Mouse (Mus musculus) thymus, adult 2 months (tissue): ENCODE data around the gene Zfp819. TPM values are rescaled to one million over a fixed set of nuclear protein-coding genes. Genes with fewer than 3 reads are reported as not detected.
"Not testable (repeated sequence)": the region's sequence is repeated elsewhere in the genome, so short reads cannot be mapped to it uniquely, and the experiment has no call there.

Source experiments
- DNase-seq: peaks from one replicate; pipeline ENCODE4 v3.0.0; 2021
- H3K27ac ChIP-seq: fragments of 200-500 bp; 2 replicates; pipeline ENCODE4 v1.5.1; 2012; ENCODE audit warnings: low read length, control low read depth; ENCODE audit not compliant: control insufficient read depth, insufficient read depth
- H3K27me3 ChIP-seq: fragments of 200-500 bp; 2 replicates; pipeline ENCODE4 v1.6.1; 2012; ENCODE audit warnings: mild to moderate bottlenecking, low read length, moderate library complexity, mixed read lengths; ENCODE audit not compliant: control insufficient read depth, insufficient read depth
- H3K36me3 ChIP-seq: fragments of 200-500 bp; 2 replicates; pipeline ENCODE4 v1.6.1; 2012; ENCODE audit warnings: mild to moderate bottlenecking, low read length, moderate library complexity; ENCODE audit not compliant: control insufficient read depth, insufficient read depth
- H3K4me1 ChIP-seq: fragments of 200-500 bp; replicated peaks from 2 replicates; pipeline ENCODE4 v1.6.1; 2012; ENCODE audit warnings: low read length; ENCODE audit not compliant: control insufficient read depth, insufficient read depth
- H3K4me3 ChIP-seq: fragments of 200-500 bp; 2 replicates; pipeline ENCODE4 v1.5.1; 2012; ENCODE audit warnings: mild to moderate bottlenecking, low read length, control low read depth, moderate library complexity; ENCODE audit not compliant: control insufficient read depth, insufficient read depth
- CTCF ChIP-seq: fragments of 200-500 bp; IDR thresholded peaks from 2 replicates; pipeline ENCODE4 v1.5.1; 2012; ENCODE audit warnings: mild to moderate bottlenecking, control low read depth, low read length, moderate library complexity, borderline replicate concordance; ENCODE audit not compliant: control insufficient read depth, poor library complexity, insufficient read depth; ENCODE audit errors: extremely low read depth
- POLR2A ChIP-seq: fragments of 200-500 bp; IDR thresholded peaks from 2 replicates; pipeline ENCODE4 v1.6.1; 2012; ENCODE audit warnings: mild to moderate bottlenecking, low read length, control low read depth, moderate library complexity; ENCODE audit not compliant: control insufficient read depth, poor library complexity, insufficient read depth; ENCODE audit errors: extremely low read depth
- WGBS: fragments of 180-500 bp; shearing (Covaris S2); methylation state at CpG from one replicate; pipeline ENCODE4 v1.1.7; 2018; 5-methylcytosine and 5-hydroxymethylcytosine counted together
- polyA plus RNA-seq: library from polyadenylated mRNA; depleted of rRNA; stranded (reverse); fragments of >200 nt; gene quantifications from 2 replicates; pipeline ENCODE4 v1.2.3, GENCODE M21; 2012

Zfp819 gene
- polyA plus RNA-seq, 1 experiment: 0.07 TPM

- Histone ChIP-seq H3K27me3 (no peaks in the 10 kb centered on the region), H3K27ac (no peak overlapping the region), H3K4me3 (no peak overlapping the region), H3K36me3 (no peaks in the 10 kb centered on the region), H3K4me1 (no peaks in the 10 kb centered on the region; the same call in 1 of the 2 replicates)
- no peak for TF ChIP-seq CTCF
- TF ChIP-seq POLR2A: no peak
- 86% methylated on average over 5 of the region's 5 CpGs for WGBS
- no peak for DNase-seq
Measured at GRCm38 (mm10) chr7:43642587-43642986, 35.6 kb downstream of the Zfp819 start.

DNA sequence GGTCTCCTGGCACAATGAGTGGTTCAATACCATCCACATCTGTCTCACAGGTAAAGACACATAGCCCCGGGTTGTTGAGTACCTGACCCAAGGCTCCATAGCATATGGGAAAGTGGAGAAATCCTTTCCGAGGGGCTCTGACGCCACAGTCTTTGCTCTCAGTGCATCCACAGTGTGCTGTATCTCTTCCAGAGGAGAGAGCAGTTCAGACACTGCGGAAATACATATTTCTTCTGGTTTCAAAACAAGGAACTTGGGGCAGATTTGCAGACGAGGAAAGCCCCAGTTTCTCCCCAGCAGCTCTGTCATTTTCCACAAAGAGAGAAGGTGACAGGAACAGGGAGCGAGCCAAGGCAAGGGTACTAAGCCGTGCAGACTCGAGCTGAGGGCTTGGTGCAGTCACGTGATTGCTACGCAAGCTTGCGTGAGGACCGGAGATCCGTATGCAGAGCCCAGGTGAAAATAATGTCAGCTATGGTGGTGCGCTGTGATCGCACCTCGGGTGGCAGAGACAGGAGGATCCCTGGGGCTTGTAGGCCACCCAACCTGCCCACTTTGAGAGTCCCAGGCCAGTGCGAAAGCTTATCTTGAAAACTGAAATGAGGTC lies 36.2 kb downstream of the Zfp819 start:
- no peak for DNase-seq
- Histone ChIP-seq H3K36me3 (no peaks in the 10 kb centered on the region), H3K27me3 (no peaks in the 10 kb centered on the region), H3K4me1 (no peaks in the 10 kb centered on the region; the same call in 1 of the 2 replicates), H3K4me3 (no peak overlapping the region), H3K27ac (no peak overlapping the region)
- no peak for TF ChIP-seq CTCF
- 80% methylated on average over 17 of the region's 17 CpGs for WGBS

DNA sequence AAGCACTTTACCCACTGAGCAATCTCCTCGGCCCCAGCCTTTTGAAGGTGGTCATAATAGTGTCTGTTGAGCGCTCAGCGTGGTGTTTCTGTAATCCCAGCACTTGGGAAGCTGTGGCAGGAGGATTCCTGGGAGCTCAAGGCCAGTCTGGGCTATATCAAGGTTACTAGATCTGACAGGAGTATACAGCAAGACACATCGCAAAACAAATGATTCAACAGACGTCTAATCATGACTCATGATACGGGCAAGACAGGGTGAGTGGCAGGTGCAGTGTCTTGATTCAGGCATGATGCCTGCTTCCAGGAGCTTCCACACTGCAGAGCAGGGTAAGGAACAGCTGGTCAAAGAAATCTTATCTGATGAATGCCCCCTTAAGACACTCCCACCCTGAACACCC lies 45.7 kb downstream of the Zfp819 start:
- H3K27ac ChIP-seq: no peak overlapping the region
- no peak for DNase-seq
- H3K27me3 ChIP-seq: no peaks in the 10 kb centered on the region
- no peak overlapping the region for H3K4me3 ChIP-seq
- no peaks in the 10 kb centered on the region; the same call in 1 of the 2 replicates for H3K4me1 ChIP-seq
- 96% methylated on average over 6 of the region's 6 CpGs for WGBS
- TF ChIP-seq POLR2A (no peak), CTCF (no peak)
- H3K36me3 ChIP-seq: no peaks in the 10 kb centered on the region

DNA sequence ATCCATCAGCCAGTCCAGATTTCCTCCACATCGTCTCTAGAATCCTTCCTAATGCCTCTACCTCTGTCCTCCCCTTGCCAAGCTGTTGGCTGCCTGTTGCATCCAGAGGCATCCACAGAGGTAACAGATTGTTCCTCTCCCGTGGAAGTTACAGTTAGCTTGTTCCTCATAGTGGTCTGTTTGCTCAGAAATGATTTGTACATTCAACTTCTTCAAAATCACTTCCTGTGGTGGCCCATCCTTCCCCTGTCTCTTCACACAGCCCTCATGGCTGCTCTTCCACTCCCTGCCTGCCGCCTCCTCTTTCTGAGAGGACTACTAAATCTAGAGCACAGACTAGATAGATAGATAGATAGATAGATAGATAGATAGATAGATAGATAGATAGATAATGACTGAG lies 47.5 kb downstream of the Zfp819 start:
- Histone ChIP-seq H3K27ac (no peak overlapping the region), H3K36me3 (no peaks in the 10 kb centered on the region), H3K4me1 (no peaks in the 10 kb centered on the region; the same call in 1 of the 2 replicates), H3K4me3 (no peak overlapping the region), H3K27me3 (no peaks in the 10 kb centered on the region)
- 13% methylated on average over 3 of the region's 3 CpGs for WGBS
- TF ChIP-seq POLR2A (no peak), CTCF (no peak)
- no peak for DNase-seq

DNA sequence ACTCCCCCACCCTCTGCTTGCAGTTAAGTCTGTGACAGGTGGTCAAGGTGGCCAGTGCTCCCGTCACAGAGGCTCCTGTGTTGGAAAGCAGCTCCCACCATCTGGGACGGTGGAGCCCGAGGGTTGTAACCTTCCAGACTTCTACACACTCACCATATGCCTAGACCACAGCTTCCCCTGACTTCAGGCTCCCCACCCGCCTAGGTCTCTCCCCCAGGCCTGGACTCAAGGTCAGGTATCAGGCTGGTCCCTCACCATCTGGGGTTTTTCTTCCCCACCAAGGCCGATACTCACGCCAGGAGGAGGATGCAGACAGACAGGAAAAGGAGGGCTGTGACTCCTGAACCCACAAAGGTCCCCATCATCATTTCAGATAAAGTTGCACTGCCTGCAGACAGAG lies 49.3 kb downstream of the Zfp819 start:
- Histone ChIP-seq H3K27me3 (no peaks in the 10 kb centered on the region), H3K27ac (no peak overlapping the region), H3K4me3 (no peak overlapping the region), H3K36me3 (no peaks in the 10 kb centered on the region), H3K4me1 (no peaks in the 10 kb centered on the region; the same call in 1 of the 2 replicates)
- no peak for DNase-seq
- TF ChIP-seq POLR2A (no peak), CTCF (no peak)
- 6% methylated on average over 6 of the region's 6 CpGs for WGBS

DNA sequence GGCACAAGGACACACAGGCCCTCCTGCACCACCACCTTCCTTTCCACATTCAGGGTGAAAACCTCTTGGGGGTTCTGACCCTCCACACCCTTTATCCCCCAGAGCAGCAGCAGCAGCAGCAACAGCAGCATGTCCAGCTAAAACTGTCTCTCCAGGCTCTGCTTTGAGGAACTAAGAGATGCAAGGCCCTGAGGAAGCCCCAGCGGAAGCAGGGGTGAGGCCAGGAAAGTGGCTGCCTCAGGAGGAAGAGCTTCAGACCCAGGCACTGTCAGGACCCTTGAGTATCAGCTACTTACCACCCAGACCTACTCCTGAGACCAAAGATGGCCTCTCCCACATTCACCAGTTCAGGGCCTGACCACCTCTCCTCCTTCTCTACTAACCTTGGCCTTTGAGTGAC lies 53.0 kb downstream of the Zfp819 start, which contains the start of gene Siglece:
Gene Siglece (minus strand): TSS at position 160 of the 400 bp plus-strand sequence.
- Histone ChIP-seq H3K36me3 (no peaks in the 10 kb centered on the region), H3K4me3 (no peak within 1 kb of the TSS), H3K27me3 (no peaks in the 10 kb centered on the region), H3K27ac (no peak within 1 kb of the TSS), H3K4me1 (no peaks in the 10 kb centered on the region; the same call in 1 of the 2 replicates)
- WGBS: 47% methylated on average over 1 of the region's 1 CpGs
- DNase-seq: no peak
- TF ChIP-seq CTCF (no peak), POLR2A (no peak)

- Histone ChIP-seq H3K27me3 (no peaks in the 10 kb centered on the region), H3K36me3 (no peaks in the 10 kb centered on the region), H3K4me1 (no peaks in the 10 kb centered on the region), H3K4me3 (no peak overlapping the region), H3K27ac (no peak overlapping the region)
- TF ChIP-seq POLR2A (no peak), CTCF (no peak)
- 92% methylated on average over 1 of the region's 1 CpGs for WGBS
- DNase-seq: no peak
Measured at GRCm38 (mm10) chr7:43662804-43663203, 55.8 kb downstream of the Zfp819 start.

DNA sequence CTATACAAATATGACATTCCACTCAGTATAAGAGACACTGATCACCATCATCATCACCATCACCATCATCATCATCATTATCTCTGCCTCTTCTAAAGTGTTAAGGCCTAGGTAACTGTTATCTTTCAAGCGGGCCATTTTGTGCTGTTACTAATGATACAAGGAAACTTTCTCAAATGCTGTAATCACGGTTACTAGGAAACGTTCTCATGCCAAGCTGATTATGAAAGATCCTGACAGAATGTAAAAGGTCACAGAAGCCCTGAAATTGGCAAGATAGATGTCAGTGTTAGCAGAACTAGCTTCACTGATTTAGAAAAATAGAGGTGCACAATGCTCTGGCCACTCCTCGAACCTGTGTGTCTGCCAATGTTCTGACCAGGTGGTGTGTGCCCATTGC lies 60.3 kb downstream of the Zfp819 start:
- WGBS: 91% methylated on average over 4 of the region's 4 CpGs
- not testable (repeated sequence) for H3K4me3 ChIP-seq, H3K4me1 ChIP-seq, DNase-seq, H3K36me3 ChIP-seq, H3K27ac ChIP-seq, H3K27me3 ChIP-seq
